14 mouse cellular contexts compared by ENCODE assay signal in genomic region chr8:125542893-125543613, GRCm38 (mm10). TPM values are rescaled to one million over a fixed set of nuclear protein-coding genes. Genes with fewer than 3 reads are reported as not detected.
A peak's percentile ranks its signal among the peaks of the same experiment; 100 is the strongest.
DNase-seq lines count a peak whose midpoint lies in the region; ATAC-seq and TF ChIP-seq lines count a peak whose summit lies in the region.
"Had no signal": no experiment of that assay in that cellular context is flagged by ENCODE, and none has a peak within 500 bp of the region (broad histone marks: within the 10 kb centered on the region; RNA-seq: fewer than 3 reads in every experiment).

No protein-coding gene starts in this region.

- no peak overlapping the region; the same call in 1 of the 2 replicates for H3K4me2 ChIP-seq in heart, embryonic 16.5 days (ENCODE audit: low read depth, low read length)
- no peak overlapping the region for H3K4me2 ChIP-seq in forebrain, embryonic 14.5 days (ENCODE audit: low read length)

- DNase-seq in heart, adult 18-20 months = no peak
- DNase-seq in forebrain, embryonic 14.5 days (ENCODE audit: low spot score) = peak; percentile 42
- no peak for DNase-seq in right cerebral cortex, postnatal 4 days
- no peak for DNase-seq in lung, adult 18-20 months
- DNase-seq: cerebellum, postnatal 25 days; kidney, adult 8-10 months; lung, adult 2 months; thymus, postnatal 36 days had no signal

- no peak for TF ChIP-seq POLR2A in bone marrow macrophage, adult 2 months (IDR thresholded peaks at IDR 0.05; ENCODE audit: borderline replicate concordance, low read depth, low read length)

- peaks cover 74% of the 10 kb centered on the region for H3K4me1 ChIP-seq in heart, embryonic 16.5 days (ENCODE audit: control insufficient read depth, insufficient read depth, low read length)
- peaks cover 25% of the 10 kb centered on the region for H3K4me1 ChIP-seq in bone marrow macrophage, adult 2 months (ENCODE audit: control insufficient read depth, insufficient read depth, low read length)
- H3K4me1 ChIP-seq in forebrain, embryonic 14.5 days (ENCODE audit: control insufficient read depth, insufficient read depth, low read length) = peaks cover 3% of the 10 kb centered on the region

- no peak for TF ChIP-seq CTCF in bone marrow macrophage, adult 2 months (IDR thresholded peaks at IDR 0.05; ENCODE audit: low read depth, low read length)

- WGBS in heart, embryonic 16.5 days = 54% methylated on average over 11 of the region's 11 CpGs
- WGBS in forebrain, embryonic 14.5 days = 78% methylated on average over 11 of the region's 11 CpGs
- 22% methylated on average over 11 of the region's 11 CpGs for WGBS in macrophage (ENCODE audit: missing documents)

- H3K4me3 ChIP-seq in heart, embryonic 16.5 days (ENCODE audit: low read length) = no peak overlapping the region
- H3K4me3 ChIP-seq in bone marrow macrophage, adult 2 months (ENCODE audit: insufficient read depth, low read length) = peak overlapping the region; percentile 51
- H3K4me3 ChIP-seq in forebrain, embryonic 14.5 days (ENCODE audit: low read depth, low read length) = no peak overlapping the region
- no peak overlapping the region for H3K4me3 ChIP-seq in macrophage (ENCODE audit: inconsistent target)
- H3K4me3 ChIP-seq: midbrain, embryonic 10.5 days had no signal

- H3K9ac ChIP-seq in heart, embryonic 16.5 days (ENCODE audit: low read length) = peak overlapping the region; percentile 33
- H3K9ac ChIP-seq in forebrain, embryonic 14.5 days (ENCODE audit: low read length) = no peak overlapping the region

- no peaks in the 10 kb centered on the region for H3K36me3 ChIP-seq in heart, embryonic 16.5 days (ENCODE audit: control insufficient read depth, insufficient read depth)
- H3K36me3 ChIP-seq in forebrain, embryonic 14.5 days (ENCODE audit: control insufficient read depth, insufficient read depth, low read length) = no peaks in the 10 kb centered on the region
- H3K36me3 ChIP-seq in macrophage (ENCODE audit: inconsistent target) = no peaks in the 10 kb centered on the region

- H3K9me3 ChIP-seq in heart, embryonic 16.5 days (replicated peaks; ENCODE audit: control insufficient read depth, low read length) = no peaks in the 10 kb centered on the region
- H3K9me3 ChIP-seq in forebrain, embryonic 14.5 days (replicated peaks; ENCODE audit: control insufficient read depth, low read length) = no peaks in the 10 kb centered on the region
- H3K9me3 ChIP-seq: midbrain, embryonic 10.5 days had no signal

- no peaks in the 10 kb centered on the region for H3K27me3 ChIP-seq in heart, embryonic 16.5 days (ENCODE audit: control insufficient read depth, insufficient read depth, low read length)
- H3K27me3 ChIP-seq in forebrain, embryonic 14.5 days (replicated peaks; ENCODE audit: control insufficient read depth, insufficient read depth, low read length) = no peaks in the 10 kb centered on the region
- H3K27me3 ChIP-seq: CH12.LX, Patski had no signal

- no peak for ATAC-seq in heart, embryonic 16.5 days (replicated peaks; ENCODE audit: extremely low read depth, insufficient read depth, low FRiP score)
- ATAC-seq in forebrain, embryonic 14.5 days = peak; percentile 57
- ATAC-seq: Patski had no signal

- peak overlapping the region; percentile 44 for H3K27ac ChIP-seq in heart, embryonic 16.5 days (ENCODE audit: low read length)
- H3K27ac ChIP-seq in bone marrow macrophage, adult 2 months (ENCODE audit: insufficient read depth, low read depth, low read length) = peak overlapping the region; percentile 67
- no peak overlapping the region for H3K27ac ChIP-seq in forebrain, embryonic 14.5 days (ENCODE audit: low read depth, low read length)
- peak overlapping the region; percentile 53 for H3K27ac ChIP-seq in macrophage
- H3K27ac ChIP-seq: midbrain, embryonic 10.5 days had no signal

- peaks cover 99% of the 10 kb centered on the region for H3K79me2 ChIP-seq in macrophage (ENCODE audit: inconsistent target)

RNA-seq across cellular contexts. Expression of gene Sipa1l2, which starts 26.6 kb away (rescaled TPM):
- polyA plus RNA-seq in heart, embryonic 16.5 days (2015; fragmentation: Nextera tagmentation; extraction: Ambion mirVana) = 19.9 and 24.4 TPM in 2 replicates
- 10 to 100 TPM; 37.9 to 42.2 TPM for total RNA-seq in heart, adult 18-20 months (2021)
- polyA plus RNA-seq in bone marrow macrophage, adult 2 months (2012; ENCODE audit: insufficient read depth, insufficient read length, missing spikeins) = 7.1 and 9.1 TPM in 2 replicates
- 15.5 and 19.9 TPM in 2 replicates for polyA plus RNA-seq in forebrain, embryonic 14.5 days (2014; fragmentation: Nextera tagmentation; extraction: Ambion mirVana)
- 100 to 1,000 TPM in 6 of 26 experiments, 10 to 100 TPM in 20; 35.9 to 288 (median 61.1) TPM for total RNA-seq in macrophage (2018; cell fraction: chromatin; rRNA removed)
- 10 to 100 TPM in 16 of 26 experiments, 1 to 10 TPM in 10; 7.6 to 27.7 (median 12.0) TPM for total RNA-seq in macrophage (2018; cell fraction: cytosol; rRNA removed)
- 100 to 1,000 TPM in 1 of 26 experiments, 10 to 100 TPM in 25; 16.0 to 103 (median 36.0) TPM for total RNA-seq in macrophage (2018; cell fraction: nucleus; rRNA removed)
- polyA plus RNA-seq in macrophage (2018) = 7.2 to 21.6 TPM (median 7.7 TPM) in 3 replicates
